Mouse (Mus musculus) heart, adult 2 months (tissue): Measurements from ENCODE around the gene Dcakd. TPM values are rescaled to one million over a fixed set of nuclear protein-coding genes. Genes with fewer than 3 reads are reported as not detected.

Source experiments
- DNase-seq, 2 experiments: peaks; one replicate each; pipeline ENCODE4 v3.0.0; 2021
- H3K27ac ChIP-seq: fragments of 200-600 bp; 2 replicates; pipeline ENCODE4 v1.8.1; 2022
- H3K27me3 ChIP-seq: fragments of 200-500 bp; 2 replicates; pipeline ENCODE4 v1.6.1; 2012; ENCODE audit warnings: mild to moderate bottlenecking, low read length, inconsistent platforms, mixed read lengths; ENCODE audit not compliant: control insufficient read depth, insufficient read depth
- H3K36me3 ChIP-seq: fragments of 200-500 bp; 2 replicates; pipeline ENCODE4 v1.6.1; 2012; ENCODE audit warnings: low read length, inconsistent platforms; ENCODE audit not compliant: control insufficient read depth, insufficient read depth
- H3K4me1 ChIP-seq: fragments of 200-500 bp; 2 replicates; pipeline ENCODE4 v1.6.1; 2011; ENCODE audit warnings: low read length; ENCODE audit not compliant: control insufficient read depth, insufficient read depth
- H3K4me3 ChIP-seq: fragments of 200-600 bp; 2 replicates; pipeline ENCODE4 v1.8.1; 2022
- H3K79me2 ChIP-seq: fragments of 200-500 bp; replicated peaks from 2 replicates; pipeline ENCODE4 v1.6.1; 2012; ENCODE audit warnings: mild to moderate bottlenecking, inconsistent platforms, low read length, moderate library complexity, mixed read lengths; ENCODE audit not compliant: control insufficient read depth, insufficient read depth
- H3K9ac ChIP-seq: fragments of 200-500 bp; 2 replicates; pipeline ENCODE4 v1.6.1; 2012; ENCODE audit warnings: low read depth, mild to moderate bottlenecking, control low read depth, inconsistent platforms, low read length, mixed read lengths
- CTCF ChIP-seq: fragments of 200-600 bp; IDR thresholded peaks from 2 replicates; pipeline ENCODE4 v1.8.1; 2022; ENCODE audit warnings: antibody characterized with exemption, mild to moderate bottlenecking, moderate library complexity
- EP300 ChIP-seq: fragments of 200-500 bp; IDR thresholded peaks from 2 replicates; pipeline ENCODE4 v1.6.1; 2011; ENCODE audit warnings: low read depth, low read length, control low read depth; ENCODE audit not compliant: insufficient read depth
- POLR2A ChIP-seq: fragments of 200-500 bp; IDR thresholded peaks from 2 replicates; pipeline ENCODE4 v1.6.1; 2011; ENCODE audit warnings: mild to moderate bottlenecking, low read depth, low read length, control low read depth; ENCODE audit not compliant: insufficient read depth
- WGBS: fragments of 180-500 bp; shearing (Covaris S2); methylation state at CpG from one replicate; pipeline ENCODE4 v1.1.7; 2018; 5-methylcytosine and 5-hydroxymethylcytosine counted together
- intact Hi-C: fragments of 180-260 bp; cut with DNase I; formaldehyde crosslinking; loops from one replicate; pipeline ENCODE4 v1.15.1; 2025
- polyA plus RNA-seq: library from polyadenylated mRNA; depleted of rRNA; stranded (reverse); fragments of >200 nt; gene quantifications from 2 replicates; pipeline ENCODE4 v1.2.3, GENCODE M21; 2012
- total RNA-seq, 2 experiments: library from RNA; stranded (reverse); gene quantifications; 2 replicates each; pipeline ENCODE4 v1.2.3; 2021

The Dcakd gene
- total and polyA plus RNA-seq, 3 experiments = 69.3 to 122 (median 75.0) TPM

GRCm38 (mm10) chr11:103009208-103009607 lies 18.9 kb downstream of the Dcakd start:
- H3K36me3 ChIP-seq = no peaks in the 10 kb centered on the region; the same call in 1 of the 2 replicates
- 94% methylated on average over 8 of the region's 8 CpGs for WGBS
- no peak for DNase-seq
- TF ChIP-seq POLR2A = no peak
- TF ChIP-seq CTCF = peak; percentile 53
- no peaks in the 10 kb centered on the region for H3K79me2 ChIP-seq
- H3K4me3 ChIP-seq = no peak overlapping the region
- intact Hi-C loops = no loop called here
- H3K27ac ChIP-seq = no peak overlapping the region
- no peaks in the 10 kb centered on the region for H3K27me3 ChIP-seq
- H3K9ac ChIP-seq = no peak overlapping the region
- H3K4me1 ChIP-seq = peaks cover 14% of the 10 kb centered on the region

- H3K27ac ChIP-seq = no peak overlapping the region
- H3K4me3 ChIP-seq = no peak overlapping the region
- H3K79me2 ChIP-seq = no peaks in the 10 kb centered on the region
- H3K27me3 ChIP-seq = no peaks in the 10 kb centered on the region
- intact Hi-C loops = no loop called here
- peaks cover 14% of the 10 kb centered on the region for H3K4me1 ChIP-seq
- DNase-seq = no peak
- no peaks in the 10 kb centered on the region; the same call in 1 of the 2 replicates for H3K36me3 ChIP-seq
- no peak for TF ChIP-seq POLR2A
- 76% methylated on average over 7 of the region's 7 CpGs for whole genome bisulfite sequencing
- H3K9ac ChIP-seq = no peak overlapping the region
These were observed 19.6 kb downstream of the Dcakd start for GRCm38 (mm10) chr11:103008558-103008957.

- no peak overlapping the region for H3K9ac ChIP-seq
- no peaks in the 10 kb centered on the region for H3K27me3 ChIP-seq
- DNase-seq = peak; percentile 64 to 66
- intact Hi-C loops = no loop called here
- no peaks in the 10 kb centered on the region; the same call in 1 of the 2 replicates for H3K36me3 ChIP-seq
- peak overlapping the region; percentile 57 for H3K27ac ChIP-seq
- no peaks in the 10 kb centered on the region for H3K79me2 ChIP-seq
- TF ChIP-seq EP300 (no peak), CTCF (no peak), POLR2A (0 out of 2 replicates have a peak, but pooled peaks have one; percentile 16)
- peaks cover 14% of the 10 kb centered on the region for H3K4me1 ChIP-seq
- no peak overlapping the region for H3K4me3 ChIP-seq
- 38% methylated on average over 6 of the region's 6 CpGs for WGBS
These were observed 21.2 kb downstream of the Dcakd start for GRCm38 (mm10) chr11:103007001-103007340.

DNA sequence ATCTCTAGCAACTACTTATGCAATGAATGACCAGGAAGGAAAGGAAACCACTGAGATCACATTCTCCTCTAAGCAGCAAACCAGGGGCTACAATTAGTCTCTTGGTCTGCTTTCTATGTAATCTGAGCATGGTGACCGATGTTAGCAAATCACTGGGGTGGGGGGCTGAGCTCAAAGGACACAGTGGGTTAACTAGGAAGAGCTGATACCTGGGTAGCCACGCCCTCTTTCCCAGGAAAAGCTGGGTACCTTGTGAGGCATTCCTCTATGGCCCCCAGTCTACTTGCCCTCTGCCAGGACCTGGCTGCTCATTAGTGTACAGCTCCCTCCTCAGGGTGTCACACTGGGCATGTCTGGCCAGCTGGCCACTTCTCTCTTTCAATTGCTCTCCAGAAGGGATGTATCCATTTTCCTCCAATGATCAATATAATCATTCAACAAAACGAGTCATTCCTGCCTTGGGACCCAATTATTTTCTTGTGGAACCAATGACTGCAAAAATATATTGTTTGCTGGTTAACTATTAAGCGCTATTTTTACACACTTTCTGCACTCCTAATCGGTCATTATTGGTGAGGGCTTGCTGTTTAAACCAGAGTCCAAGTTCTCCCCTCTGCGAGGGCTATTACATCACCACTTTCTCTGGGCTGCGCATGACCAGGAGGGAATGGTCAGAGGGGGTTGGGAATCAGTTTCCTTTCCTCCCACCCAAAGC lies 21.7 kb downstream of the Dcakd start:
- H3K4me1 ChIP-seq = peaks cover 14% of the 10 kb centered on the region
- no peak overlapping the region for H3K9ac ChIP-seq
- no peaks in the 10 kb centered on the region for H3K79me2 ChIP-seq
- H3K27ac ChIP-seq = peak overlapping the region; percentile 57
- no peaks in the 10 kb centered on the region for H3K27me3 ChIP-seq
- H3K4me3 ChIP-seq = no peak overlapping the region
- no peak for TF ChIP-seq EP300
- no peak for TF ChIP-seq POLR2A
- TF ChIP-seq CTCF = no peak
- intact Hi-C loops = no loop called here
- no peaks in the 10 kb centered on the region; the same call in 1 of the 2 replicates for H3K36me3 ChIP-seq
- no peak for DNase-seq
- 75% methylated on average over 7 of the region's 7 CpGs for WGBS

DNA sequence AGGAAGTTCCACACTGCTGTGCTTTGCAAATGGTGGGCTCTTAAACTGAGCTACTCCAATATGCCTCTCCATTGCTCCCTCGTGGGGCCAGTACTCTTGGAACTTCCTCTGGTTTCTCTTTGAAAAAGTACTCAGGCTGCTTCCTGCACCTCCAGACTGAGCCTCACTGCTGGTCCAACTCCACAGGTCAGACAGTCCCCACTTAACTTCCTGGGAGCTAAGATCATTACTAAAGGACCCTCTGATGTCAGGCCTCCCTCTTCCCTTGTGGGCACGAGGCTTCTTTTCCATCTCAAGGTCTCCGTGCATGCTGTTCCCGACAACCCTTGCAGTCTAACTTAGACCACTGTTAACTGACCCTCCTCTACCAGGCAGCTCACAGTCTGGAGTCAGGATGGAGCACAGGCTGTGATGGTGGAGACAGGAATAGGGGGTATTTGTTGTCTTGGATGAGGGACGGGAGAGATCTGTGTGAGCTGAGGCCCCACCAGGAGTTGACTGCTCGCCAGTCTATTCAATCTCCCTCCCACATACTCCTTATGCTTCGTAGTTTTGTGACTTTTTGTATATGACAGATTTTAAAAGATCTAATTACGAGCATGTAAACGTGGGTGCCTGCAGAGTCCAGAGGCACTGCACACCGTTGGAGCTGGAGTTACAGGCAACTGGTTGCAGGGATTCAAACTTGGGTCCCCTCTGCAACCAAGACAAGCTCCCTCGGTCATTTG lies 22.7 kb downstream of the Dcakd start:
- Histone ChIP-seq H3K79me2 (no peaks in the 10 kb centered on the region), H3K4me1 (peaks cover 12% of the 10 kb centered on the region), H3K27ac (no peak overlapping the region; the same call in 1 of the 2 replicates), H3K4me3 (no peak overlapping the region), H3K9ac (no peak overlapping the region), H3K36me3 (no peaks in the 10 kb centered on the region; the same call in 1 of the 2 replicates), H3K27me3 (no peaks in the 10 kb centered on the region)
- WGBS = 75% methylated on average over 11 of the region's 11 CpGs
- intact Hi-C loops = no loop called here
- DNase-seq = no peak
- no peak for TF ChIP-seq EP300
- no peak for TF ChIP-seq CTCF
- TF ChIP-seq POLR2A = no peak

GRCm38 (mm10) chr11:103004852-103005251 lies 23.3 kb downstream of the Dcakd start:
- TF ChIP-seq CTCF (no peak), EP300 (no peak), POLR2A (no peak)
- Histone ChIP-seq H3K27me3 (no peaks in the 10 kb centered on the region), H3K4me3 (no peak overlapping the region), H3K79me2 (no peaks in the 10 kb centered on the region), H3K4me1 (peaks cover 12% of the 10 kb centered on the region), H3K36me3 (no peaks in the 10 kb centered on the region; the same call in 1 of the 2 replicates), H3K9ac (no peak overlapping the region), H3K27ac (no peak overlapping the region; the same call in 1 of the 2 replicates)
- DNase-seq = no peak
- 33% methylated on average over 1 of the region's 1 CpGs for WGBS
- intact Hi-C loops = no loop called here
